8 mouse cellular contexts compared by ENCODE assay signal in the genomic region with DNA sequence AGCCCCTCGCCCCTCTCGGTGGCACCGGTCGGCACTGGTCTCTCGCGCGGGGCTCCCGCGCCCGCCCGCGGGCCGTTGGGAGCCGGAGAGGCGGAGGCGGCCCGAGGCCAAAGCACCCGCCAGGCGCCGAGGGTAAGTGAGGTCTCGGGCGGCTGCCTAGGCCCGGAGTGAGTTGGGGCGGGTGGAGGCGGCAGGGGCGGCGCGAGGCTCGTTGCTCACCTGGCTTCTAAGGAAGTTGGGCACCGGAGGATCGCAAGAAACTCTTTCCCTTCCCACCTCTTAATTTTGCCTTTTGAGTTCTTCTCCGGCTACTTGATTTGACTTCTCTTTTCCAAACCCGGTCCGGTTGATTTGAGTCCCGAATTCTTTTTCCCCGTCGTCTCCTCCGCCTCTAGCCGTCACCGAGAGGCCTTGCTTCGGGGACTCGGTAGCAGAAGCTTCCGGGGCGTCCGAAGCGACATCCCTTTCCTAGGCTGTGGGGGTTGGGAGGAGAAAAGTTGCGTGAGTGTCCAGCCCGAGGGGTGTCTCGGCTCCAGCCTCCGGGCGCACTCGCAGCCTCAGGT. TPM values are rescaled to one million over a fixed set of nuclear protein-coding genes. Genes with fewer than 3 reads are reported as not detected.
DNase-seq lines count a peak whose midpoint lies in the region; ATAC-seq and TF ChIP-seq lines count a peak whose summit lies in the region.

No protein-coding gene starts in this region.

- no peaks in the 10 kb centered on the region for H3K9me3 ChIP-seq in embryonic facial prominence, embryonic 10.5 days
- no peaks in the 10 kb centered on the region for H3K9me3 ChIP-seq in kidney, embryonic 14.5 days (ENCODE audit: control insufficient read depth, low read length)
- no peaks in the 10 kb centered on the region for H3K9me3 ChIP-seq in neural tube, embryonic 15.5 days (replicated peaks)

- peaks cover 21% of the 10 kb centered on the region for H3K4me1 ChIP-seq in embryonic facial prominence, embryonic 10.5 days
- H3K4me1 ChIP-seq in kidney, embryonic 14.5 days (ENCODE audit: control insufficient read depth, insufficient read depth, low read length) = 0 out of 2 replicates have a peak, but pooled peaks cover 4% of the 10 kb centered on the region
- H3K4me1 ChIP-seq in neural tube, embryonic 15.5 days = peaks cover 23% of the 10 kb centered on the region

- peak overlapping the region; percentile 83 for H3K4me3 ChIP-seq in C2C12 (ENCODE audit: insufficient read depth, poor library complexity, severe bottlenecking)
- H3K4me3 ChIP-seq in embryonic facial prominence, embryonic 10.5 days = peak overlapping the region; percentile 96
- H3K4me3 ChIP-seq in kidney, embryonic 14.5 days (ENCODE audit: low read length) = peak overlapping the region; percentile 88
- H3K4me3 ChIP-seq in neural tube, embryonic 15.5 days (replicated peaks) = peak overlapping the region; percentile 100

- no peak for TF ChIP-seq CTCF in C2C12 (IDR thresholded peaks at IDR 0.05; ENCODE audit: control insufficient read depth, insufficient read depth, insufficient read length)

- peaks cover 56% of the 10 kb centered on the region for H3K79me2 ChIP-seq in C2C12 (ENCODE audit: control insufficient read depth, insufficient read depth)

- H3K27me3 ChIP-seq in C2C12 (ENCODE audit: control insufficient read depth, insufficient read depth, insufficient read length) = no peaks in the 10 kb centered on the region
- H3K27me3 ChIP-seq in embryonic facial prominence, embryonic 10.5 days (replicated peaks; ENCODE audit: low read depth, poor library complexity, severe bottlenecking) = no peaks in the 10 kb centered on the region
- no peaks in the 10 kb centered on the region for H3K27me3 ChIP-seq in kidney, embryonic 14.5 days (ENCODE audit: control insufficient read depth, insufficient read depth, low read length)
- no peaks in the 10 kb centered on the region for H3K27me3 ChIP-seq in neural tube, embryonic 15.5 days (replicated peaks)

- DNase-seq in adrenal gland, adult 8-10 months = peak; percentile 44
- DNase-seq in embryonic facial prominence, embryonic 10.5 days (ENCODE audit: low spot score) = peak; percentile 47
- peak; percentile 25 to 32 for DNase-seq in heart, adult 9 months (ENCODE audit: low spot score in 2 of 2)
- DNase-seq in lung, adult 18-20 months = peak; percentile 46 to 53
- DNase-seq in thymus, postnatal 10 days (ENCODE audit: low spot score in 2 of 2) = peak; percentile 59 to 62

- no peak; the same call in 1 of the 2 replicates for ATAC-seq in kidney, embryonic 14.5 days (ENCODE audit: low FRiP score, low TSS enrichment)
- peak; percentile 39; the same call in 1 of the 2 replicates for ATAC-seq in neural tube, embryonic 15.5 days (ENCODE audit: low FRiP score)

- peaks cover 21% of the 10 kb centered on the region for H3K36me3 ChIP-seq in C2C12 (ENCODE audit: control insufficient read depth, insufficient read depth)
- H3K36me3 ChIP-seq in embryonic facial prominence, embryonic 10.5 days (replicated peaks) = peaks cover 24% of the 10 kb centered on the region
- H3K36me3 ChIP-seq in kidney, embryonic 14.5 days (ENCODE audit: control insufficient read depth, insufficient read depth, low read length) = peaks cover 13% of the 10 kb centered on the region; the same call in 1 of the 2 replicates
- H3K36me3 ChIP-seq in neural tube, embryonic 15.5 days = peaks cover 6% of the 10 kb centered on the region

- peak overlapping the region; percentile 97 for H3K9ac ChIP-seq in kidney, embryonic 14.5 days (ENCODE audit: low read depth, low read length)
- H3K9ac ChIP-seq in neural tube, embryonic 15.5 days (replicated peaks) = peak overlapping the region; percentile 96

- H3ac ChIP-seq in C2C12 (ENCODE audit: control insufficient read depth, insufficient read length, low read depth) = peak overlapping the region; percentile 88

- H3K27ac ChIP-seq in embryonic facial prominence, embryonic 10.5 days (replicated peaks) = peak overlapping the region; percentile 97
- H3K27ac ChIP-seq in kidney, embryonic 14.5 days (ENCODE audit: low read depth, low read length) = peak overlapping the region; percentile 92
- H3K27ac ChIP-seq in neural tube, embryonic 15.5 days (replicated peaks) = peak overlapping the region; percentile 93

- under 1% methylated on average over 52 of the region's 52 CpGs for WGBS in embryonic facial prominence, embryonic 10.5 days
- WGBS in kidney, embryonic 14.5 days = under 1% methylated on average over 52 of the region's 52 CpGs
- WGBS in neural tube, embryonic 15.5 days = under 1% methylated on average over 49 of the region's 52 CpGs

- H3K79me3 ChIP-seq in C2C12 (ENCODE audit: low read depth) = peaks cover 52% of the 10 kb centered on the region

- H3K4me2 ChIP-seq in kidney, embryonic 14.5 days (replicated peaks; ENCODE audit: low read depth, low read length) = peak overlapping the region; percentile 82
- H3K4me2 ChIP-seq in neural tube, embryonic 15.5 days = peak overlapping the region; percentile 92

TF ChIP-seq in C2C12, 6 proteins besides CTCF, POLR2A, EP300 and RAD21:
- no peak for TF ChIP-seq FOSL1 (IDR thresholded peaks at IDR 0.05; ENCODE audit: insufficient read depth, low read length, poor library complexity, severe bottlenecking)
- TF ChIP-seq MAX (IDR thresholded peaks at IDR 0.05) = no peak
- no peak for TF ChIP-seq CEBPB (IDR thresholded peaks at IDR 0.05; ENCODE audit: low read depth)
- no peak for TF ChIP-seq MYOD1 (IDR thresholded peaks at IDR 0.05; ENCODE audit: control insufficient read depth, insufficient read length, low read depth)

RNA-seq across cellular contexts. Expression of gene Wapl, which starts 0.6 kb away (rescaled TPM):
- 9.7 TPM for polyA plus RNA-seq in C2C12 (2012; fragmentation: generic; extraction: Trizol)
- total RNA-seq in adrenal gland, adult 8-10 months (2022) = 100 to 1,000 TPM in 1 of 4 experiments, 10 to 100 TPM in 3; 77.4 to 100 (median 83.2) TPM
- 26.9 and 27.2 TPM in 2 replicates for polyA plus RNA-seq in embryonic facial prominence, embryonic 10.5 days (2016; fragmentation: Nextera tagmentation; extraction: Ambion mirVana)
- 31.5 and 34.1 TPM in 2 replicates for polyA plus RNA-seq in kidney, embryonic 14.5 days (2014; fragmentation: Nextera tagmentation; extraction: Ambion mirVana)
- polyA plus RNA-seq in neural tube, embryonic 15.5 days (2015; fragmentation: Nextera tagmentation; extraction: Ambion mirVana) = 11.2 and 15.7 TPM in 2 replicates
